Mouse (Mus musculus): ENCODE data around the gene Rbms1.

- no peak for TF ChIP-seq CTCF (IDR thresholded peaks at IDR 0.05; ENCODE audit: extremely low read depth, insufficient read depth, insufficient read length, insufficient replicate concordance)
- TF ChIP-seq POLR2A (IDR thresholded peaks at IDR 0.05; ENCODE audit: low read depth, low read length), result no peak
These were observed 115.0 kb downstream of the Rbms1 start for GRCm38 (mm10) chr2:60847984-60848383.
